Comparison of ENCODE assay signal across 8 mouse cellular contexts in the genomic region with DNA sequence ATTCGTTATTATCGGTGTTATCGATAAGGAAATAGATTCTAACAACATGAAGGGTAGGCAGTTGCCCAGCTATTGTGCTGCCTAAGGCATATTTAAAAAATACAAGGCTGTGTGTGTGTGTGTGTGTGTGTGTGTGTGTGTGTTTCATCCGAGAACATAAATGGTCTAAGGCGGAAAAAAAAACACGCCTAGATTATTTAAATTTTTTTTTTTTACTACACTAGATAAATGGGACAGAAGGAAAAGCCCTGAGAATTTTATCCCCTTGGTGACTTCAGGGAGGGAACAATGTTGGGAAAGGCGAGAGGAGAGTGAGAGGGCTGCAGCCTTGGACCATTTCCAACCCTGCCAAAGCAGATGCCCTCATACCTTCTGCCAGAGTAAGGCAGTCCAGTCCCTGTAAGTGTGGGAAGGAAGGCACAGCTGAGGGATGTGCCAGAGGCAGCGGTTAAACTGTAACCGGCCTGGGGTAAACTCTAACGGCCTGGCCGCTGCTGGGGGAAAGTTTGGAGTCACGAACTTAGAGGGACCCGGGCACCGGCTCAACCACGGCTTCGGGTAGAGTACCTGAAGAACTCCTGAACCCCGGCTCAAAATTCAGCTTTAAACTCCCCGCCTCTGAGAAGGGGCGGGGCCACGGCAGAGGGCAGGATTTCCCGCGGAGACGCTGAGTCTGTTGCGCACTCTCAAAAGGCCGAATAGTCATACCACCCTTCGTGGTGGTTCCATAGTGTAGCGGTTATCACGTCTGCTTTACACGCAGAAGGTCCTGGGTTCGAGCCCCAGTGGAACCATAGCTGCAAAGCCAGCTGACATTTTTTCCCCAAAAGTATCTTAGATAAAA. TPM values are rescaled to one million over a fixed set of nuclear protein-coding genes. Genes with fewer than 3 reads are reported as not detected.
DNase-seq lines count a peak whose midpoint lies in the region; ATAC-seq and TF ChIP-seq lines count a peak whose summit lies in the region.

No protein-coding gene starts in this region.

- H3K4me2 ChIP-seq in forebrain, embryonic 11.5 days (ENCODE audit: low read depth, low read length, severe bottlenecking): peak overlapping the region; percentile 40
- peak overlapping the region; percentile 52 for H3K4me2 ChIP-seq in heart, embryonic 16.5 days (ENCODE audit: low read depth, low read length)
- H3K4me2 ChIP-seq in liver, embryonic 13.5 days: peak overlapping the region; percentile 58
- H3K4me2 ChIP-seq in stomach, embryonic 14.5 days (replicated peaks; ENCODE audit: low read depth, low read length): peak overlapping the region; percentile 33

- 29% methylated on average over 30 of the region's 30 CpGs for WGBS in forebrain, embryonic 11.5 days
- 20% methylated on average over 30 of the region's 30 CpGs for WGBS in heart, embryonic 16.5 days
- WGBS in liver, embryonic 13.5 days (ENCODE audit: insufficient replicate concordance): 27% methylated on average over 30 of the region's 30 CpGs
- 32% methylated on average over 30 of the region's 30 CpGs for WGBS in stomach, embryonic 14.5 days

- peak; percentile 96 for ATAC-seq in forebrain, embryonic 11.5 days (replicated peaks; ENCODE audit: low FRiP score)
- ATAC-seq in heart, embryonic 16.5 days (replicated peaks; ENCODE audit: extremely low read depth, insufficient read depth, low FRiP score): peak; percentile 92
- ATAC-seq in liver, embryonic 13.5 days (ENCODE audit: low read depth): peak; percentile 94
- ATAC-seq in stomach, embryonic 14.5 days (ENCODE audit: insufficient number of reproducible peaks, insufficient read depth, low FRiP score, low read depth): peak; percentile 95

- peak overlapping the region; percentile 75 for H3K4me3 ChIP-seq in E14TG2a.4 (replicated peaks; ENCODE audit: low read length)
- H3K4me3 ChIP-seq in forebrain, embryonic 11.5 days (ENCODE audit: low read depth, low read length): peak overlapping the region; percentile 41
- peak overlapping the region; percentile 60 for H3K4me3 ChIP-seq in heart, embryonic 16.5 days (ENCODE audit: low read length)
- H3K4me3 ChIP-seq in liver, embryonic 13.5 days (replicated peaks): peak overlapping the region; percentile 64
- peak overlapping the region; percentile 38 for H3K4me3 ChIP-seq in stomach, embryonic 14.5 days (ENCODE audit: low read depth, low read length)

- no peak for TF ChIP-seq CTCF in E14TG2a.4 (conservative IDR thresholded peaks at IDR 0.05; ENCODE audit: low read length)

- no peaks in the 10 kb centered on the region for H3K4me1 ChIP-seq in E14TG2a.4 (replicated peaks; ENCODE audit: low read depth, low read length)
- H3K4me1 ChIP-seq in forebrain, embryonic 11.5 days (replicated peaks; ENCODE audit: control insufficient read depth, insufficient read depth, low read length): no peaks in the 10 kb centered on the region
- no peaks in the 10 kb centered on the region for H3K4me1 ChIP-seq in heart, embryonic 16.5 days (ENCODE audit: control insufficient read depth, insufficient read depth, low read length)
- H3K4me1 ChIP-seq in liver, embryonic 13.5 days (replicated peaks): no peaks in the 10 kb centered on the region
- H3K4me1 ChIP-seq in stomach, embryonic 14.5 days (ENCODE audit: control insufficient read depth, insufficient read depth, low read length): no peaks in the 10 kb centered on the region

- no peaks in the 10 kb centered on the region for H3K36me3 ChIP-seq in E14TG2a.4 (ENCODE audit: insufficient read depth, low read length)
- no peaks in the 10 kb centered on the region for H3K36me3 ChIP-seq in forebrain, embryonic 11.5 days (ENCODE audit: control insufficient read depth, insufficient read depth, low read length)
- no peaks in the 10 kb centered on the region for H3K36me3 ChIP-seq in heart, embryonic 16.5 days (ENCODE audit: control insufficient read depth, insufficient read depth)
- no peaks in the 10 kb centered on the region for H3K36me3 ChIP-seq in liver, embryonic 13.5 days
- H3K36me3 ChIP-seq in stomach, embryonic 14.5 days (ENCODE audit: control insufficient read depth, insufficient read depth, low read length): no peaks in the 10 kb centered on the region

- no peaks in the 10 kb centered on the region for H3K27me3 ChIP-seq in E14TG2a.4 (ENCODE audit: insufficient read depth, low read length)
- H3K27me3 ChIP-seq in forebrain, embryonic 11.5 days (ENCODE audit: control insufficient read depth, insufficient read depth, low read length): peaks cover 8% of the 10 kb centered on the region
- no peaks in the 10 kb centered on the region for H3K27me3 ChIP-seq in heart, embryonic 16.5 days (ENCODE audit: control insufficient read depth, insufficient read depth, low read length)
- H3K27me3 ChIP-seq in liver, embryonic 13.5 days: no peaks in the 10 kb centered on the region
- H3K27me3 ChIP-seq in stomach, embryonic 14.5 days (ENCODE audit: control insufficient read depth, insufficient read depth, low read length): no peaks in the 10 kb centered on the region

- no peaks in the 10 kb centered on the region for H3K9me3 ChIP-seq in E14TG2a.4 (ENCODE audit: low read length)
- no peaks in the 10 kb centered on the region for H3K9me3 ChIP-seq in forebrain, embryonic 11.5 days (ENCODE audit: control insufficient read depth, low read length)
- H3K9me3 ChIP-seq in heart, embryonic 16.5 days (replicated peaks; ENCODE audit: control insufficient read depth, low read length): no peaks in the 10 kb centered on the region
- H3K9me3 ChIP-seq in liver, embryonic 13.5 days (replicated peaks): no peaks in the 10 kb centered on the region
- no peaks in the 10 kb centered on the region for H3K9me3 ChIP-seq in stomach, embryonic 14.5 days (ENCODE audit: control insufficient read depth, low read depth, low read length)

- no peak overlapping the region for H3K27ac ChIP-seq in forebrain, embryonic 11.5 days (ENCODE audit: low read depth, low read length)
- H3K27ac ChIP-seq in heart, embryonic 16.5 days (ENCODE audit: low read length): peak overlapping the region; percentile 15
- no peak overlapping the region for H3K27ac ChIP-seq in liver, embryonic 13.5 days
- no peak overlapping the region for H3K27ac ChIP-seq in stomach, embryonic 14.5 days (ENCODE audit: low read length)

- DNase-seq in c-Kit-positive CD71-positive TER-119-negative erythroid progenitor cells, embryonic 14.5 days (ENCODE audit: low read depth): peak; percentile 74
- peak; percentile 91 for DNase-seq in forebrain, embryonic 11.5 days (ENCODE audit: low spot score)
- peak; percentile 90 to 94 for DNase-seq in kidney, postnatal 25 days
- DNase-seq in liver, embryonic 13.5 days: peak; percentile 83
- peak; percentile 90 to 92 for DNase-seq in natural killer cell, adult 2 months (ENCODE audit: low spot score in 2 of 2)

- H3K9ac ChIP-seq in forebrain, embryonic 11.5 days (ENCODE audit: low read length): peak overlapping the region; percentile 39; the same call in 1 of the 2 replicates
- H3K9ac ChIP-seq in heart, embryonic 16.5 days (ENCODE audit: low read length): peak overlapping the region; percentile 43
- H3K9ac ChIP-seq in liver, embryonic 13.5 days: peak overlapping the region; percentile 67
- 0 out of 2 replicates have a peak overlapping the region, but pooled peaks have one; percentile 14 for H3K9ac ChIP-seq in stomach, embryonic 14.5 days (replicated peaks; ENCODE audit: low read depth, low read length)

RNA-seq across cellular contexts. Expression of a gene that starts 2.2 kb away (rescaled TPM):
- polyA plus RNA-seq in forebrain, embryonic 11.5 days (2014; fragmentation: Nextera tagmentation; extraction: Ambion mirVana): 0.07 and 0.11 TPM in 2 replicates
- 0.02 TPM in 1 of 2 replicates, not detected in the other for polyA plus RNA-seq in heart, embryonic 16.5 days (2015; fragmentation: Nextera tagmentation; extraction: Ambion mirVana)
- not detected in 2 replicates for polyA plus RNA-seq in liver, embryonic 13.5 days (2015; fragmentation: Nextera tagmentation; extraction: Ambion mirVana)
- 0.29 TPM in 1 of 2 replicates, not detected in the other for polyA plus RNA-seq in stomach, embryonic 14.5 days (2014; fragmentation: Nextera tagmentation; extraction: Ambion mirVana)

RNA-seq across cellular contexts. Expression of a gene that starts 30.0 kb away (rescaled TPM):
- polyA plus RNA-seq in forebrain, embryonic 11.5 days (2014; fragmentation: Nextera tagmentation; extraction: Ambion mirVana): 0.24 and 0.73 TPM in 2 replicates
- 0.16 TPM in 1 of 2 replicates, not detected in the other for polyA plus RNA-seq in heart, embryonic 16.5 days (2015; fragmentation: Nextera tagmentation; extraction: Ambion mirVana)
- polyA plus RNA-seq in liver, embryonic 13.5 days (2015; fragmentation: Nextera tagmentation; extraction: Ambion mirVana): 0.06 TPM in 1 of 2 replicates, not detected in the other
- polyA plus RNA-seq in stomach, embryonic 14.5 days (2014; fragmentation: Nextera tagmentation; extraction: Ambion mirVana): not detected in 2 replicates

Comparison
In these comparisons a context has a peak if more than half of its experiments do, and no peak if none do; other contexts are left out.
1. H3K9ac ChIP-seq: peak in every context shown above with its lines; median percentile 67 in liver, embryonic 13.5 days; 43 in heart, embryonic 16.5 days; 39 in forebrain, embryonic 11.5 days; 14 in stomach, embryonic 14.5 days.